ENCODE assay signal across 11 mouse cellular contexts in genomic region chr1:143200213-143200889, GRCm38 (mm10).
DNase-seq lines count a peak whose midpoint lies in the region; ATAC-seq and TF ChIP-seq lines count a peak whose summit lies in the region.
"Had no signal": no experiment of that assay in that cellular context is flagged by ENCODE, and none has a peak within 500 bp of the region (broad histone marks: within the 10 kb centered on the region; RNA-seq: fewer than 3 reads in every experiment).

No protein-coding gene starts in this region.

- WGBS in hindbrain, embryonic 16.5 days, result 72% methylated on average over 4 of the region's 4 CpGs
- WGBS in hindbrain, embryonic 11.5 days, result 81% methylated on average over 4 of the region's 4 CpGs
- 82% methylated on average over 4 of the region's 4 CpGs for WGBS in liver, embryonic 11.5 days
- 70% methylated on average over 4 of the region's 4 CpGs for WGBS in intestine, postnatal 0 days

- DNase-seq in hindbrain, embryonic 11.5 days (ENCODE audit: low spot score), result no peak
- DNase-seq in cerebellum, postnatal 25 days, result peak; percentile 78 to 82
- DNase-seq in layer of hippocampus, postnatal 14 days (ENCODE audit: low spot score in 2 of 2), result peak; percentile 12 to 20
- DNase-seq in right cerebral cortex, postnatal 25 days, result peak; percentile 58
- no peak for DNase-seq in liver, embryonic 11.5 days (ENCODE audit: low spot score)
- DNase-seq in heart, postnatal 36 days, result no peak
- DNase-seq: heart, postnatal 10 days; kidney, postnatal 14 days had no signal

- intact Hi-C loops in heart, postnatal 36 days (cut with DNase I), result no loop called here

- no peaks in the 10 kb centered on the region for H3K27me3 ChIP-seq in hindbrain, embryonic 16.5 days (replicated peaks; ENCODE audit: control insufficient read depth, insufficient read depth, low read length)
- no peaks in the 10 kb centered on the region for H3K27me3 ChIP-seq in hindbrain, embryonic 11.5 days (ENCODE audit: control insufficient read depth, insufficient read depth, low read length)
- H3K27me3 ChIP-seq in liver, embryonic 11.5 days (replicated peaks; ENCODE audit: control insufficient read depth, insufficient read depth, low read length), result no peaks in the 10 kb centered on the region
- H3K27me3 ChIP-seq in intestine, postnatal 0 days (replicated peaks; ENCODE audit: control insufficient read depth, insufficient read depth, low read length), result no peaks in the 10 kb centered on the region
- H3K27me3 ChIP-seq: midbrain, embryonic 15.5 days had no signal

- H3K9ac ChIP-seq in hindbrain, embryonic 16.5 days (ENCODE audit: low read depth, low read length), result no peak overlapping the region
- H3K9ac ChIP-seq in hindbrain, embryonic 11.5 days (ENCODE audit: low read depth, low read length), result no peak overlapping the region
- no peak overlapping the region for H3K9ac ChIP-seq in liver, embryonic 11.5 days (ENCODE audit: low read depth, low read length)
- no peak overlapping the region for H3K9ac ChIP-seq in intestine, postnatal 0 days (ENCODE audit: low read depth, low read length)
- H3K9ac ChIP-seq: midbrain, embryonic 15.5 days had no signal

- H3K4me3 ChIP-seq in hindbrain, embryonic 16.5 days (ENCODE audit: low read length), result no peak overlapping the region
- no peak overlapping the region for H3K4me3 ChIP-seq in hindbrain, embryonic 11.5 days (ENCODE audit: low read depth, low read length)
- H3K4me3 ChIP-seq in liver, embryonic 11.5 days (ENCODE audit: low read depth, low read length), result no peak overlapping the region
- no peak overlapping the region for H3K4me3 ChIP-seq in intestine, postnatal 0 days (ENCODE audit: low read depth, low read length)
- H3K4me3 ChIP-seq: midbrain, embryonic 15.5 days had no signal

- H3K27ac ChIP-seq in hindbrain, embryonic 16.5 days (ENCODE audit: low read depth, low read length), result no peak overlapping the region
- H3K27ac ChIP-seq in hindbrain, embryonic 11.5 days (ENCODE audit: low read depth, low read length), result no peak overlapping the region
- no peak overlapping the region for H3K27ac ChIP-seq in liver, embryonic 11.5 days (ENCODE audit: low read depth, low read length)
- no peak overlapping the region for H3K27ac ChIP-seq in intestine, postnatal 0 days (ENCODE audit: low read depth, low read length)
- H3K27ac ChIP-seq: midbrain, embryonic 15.5 days had no signal

- TF ChIP-seq CTCF in intestine, postnatal 0 days (IDR thresholded peaks at IDR 0.05; ENCODE audit: low read depth), result no peak

- no peaks in the 10 kb centered on the region for H3K36me3 ChIP-seq in hindbrain, embryonic 16.5 days (ENCODE audit: control insufficient read depth, insufficient read depth, low read length)
- no peaks in the 10 kb centered on the region for H3K36me3 ChIP-seq in hindbrain, embryonic 11.5 days (ENCODE audit: control insufficient read depth, insufficient read depth, low read length)
- no peaks in the 10 kb centered on the region for H3K36me3 ChIP-seq in liver, embryonic 11.5 days (ENCODE audit: control insufficient read depth, insufficient read depth, low read length)
- no peaks in the 10 kb centered on the region for H3K36me3 ChIP-seq in intestine, postnatal 0 days (ENCODE audit: control insufficient read depth, insufficient read depth)
- H3K36me3 ChIP-seq: midbrain, embryonic 15.5 days had no signal

- ATAC-seq in hindbrain, embryonic 16.5 days, result peak; percentile 92
- ATAC-seq in hindbrain, embryonic 11.5 days (ENCODE audit: low FRiP score), result no peak
- no peak for ATAC-seq in liver, embryonic 11.5 days (replicated peaks; ENCODE audit: low FRiP score)
- no peak for ATAC-seq in intestine, postnatal 0 days
- ATAC-seq: midbrain, embryonic 15.5 days had no signal

- H3K4me1 ChIP-seq in hindbrain, embryonic 16.5 days (ENCODE audit: control insufficient read depth, insufficient read depth, low read depth, low read length), result no peaks in the 10 kb centered on the region
- H3K4me1 ChIP-seq in hindbrain, embryonic 11.5 days (replicated peaks; ENCODE audit: control insufficient read depth, insufficient read depth, low read length), result no peaks in the 10 kb centered on the region
- H3K4me1 ChIP-seq in liver, embryonic 11.5 days (replicated peaks; ENCODE audit: control insufficient read depth, insufficient read depth, low read length), result no peaks in the 10 kb centered on the region
- no peaks in the 10 kb centered on the region for H3K4me1 ChIP-seq in intestine, postnatal 0 days (replicated peaks; ENCODE audit: control insufficient read depth, insufficient read depth, low read length)
- H3K4me1 ChIP-seq: midbrain, embryonic 15.5 days had no signal

- H3K9me3 ChIP-seq in hindbrain, embryonic 16.5 days (ENCODE audit: control insufficient read depth, low read length), result no peaks in the 10 kb centered on the region
- H3K9me3 ChIP-seq in hindbrain, embryonic 11.5 days (ENCODE audit: control insufficient read depth, low read length), result no peaks in the 10 kb centered on the region
- no peaks in the 10 kb centered on the region for H3K9me3 ChIP-seq in liver, embryonic 11.5 days (ENCODE audit: control insufficient read depth, low read length)
- no peaks in the 10 kb centered on the region for H3K9me3 ChIP-seq in intestine, postnatal 0 days (ENCODE audit: control insufficient read depth)
- H3K9me3 ChIP-seq: midbrain, embryonic 15.5 days had no signal

- H3K4me2 ChIP-seq in hindbrain, embryonic 16.5 days (ENCODE audit: low read length), result no peak overlapping the region
- H3K4me2 ChIP-seq in hindbrain, embryonic 11.5 days (replicated peaks; ENCODE audit: low read depth, low read length), result no peak overlapping the region
- H3K4me2 ChIP-seq in liver, embryonic 11.5 days, result no peak overlapping the region
- no peak overlapping the region for H3K4me2 ChIP-seq in intestine, postnatal 0 days (replicated peaks; ENCODE audit: low read depth)
- H3K4me2 ChIP-seq: midbrain, embryonic 15.5 days had no signal

Comparison
In these comparisons a context has a peak if more than half of its experiments do, and no peak if none do; other contexts are left out.
1. DNase-seq: peak in cerebellum, postnatal 25 days (2 of 2), layer of hippocampus, postnatal 14 days (2 of 2) and right cerebral cortex, postnatal 25 days (single experiment); none in hindbrain, embryonic 11.5 days (single experiment), liver, embryonic 11.5 days (single experiment) and heart, postnatal 36 days (0 of 2).